Mouse (Mus musculus) hematopoietic multipotent progenitor cell, adult 10-12 weeks (in vitro differentiated cells): ENCODE data around the gene 5730596B20Rik. TPM values are rescaled to one million over a fixed set of nuclear protein-coding genes. Genes with fewer than 3 reads are reported as not detected.

Experiments used
- polyA plus RNA-seq: library from polyadenylated mRNA; stranded (reverse); fragments of >175 nt; gene quantifications from 2 replicates; pipeline ENCODE4 v1.2.3, GENCODE M21; 2012; ENCODE audit warnings: low replicate concordance

5730596B20Rik gene
- not detected in 2 replicates for polyA plus RNA-seq

GRCm38 (mm10) chr6:52177061-52177735 lies at the start of gene 5730596B20Rik:
5730596B20Rik (plus strand) TSS chr6:52177498.

GRCm38 (mm10) chr6:52158276-52159051 lies 18.8 kb upstream of the 5730596B20Rik start, which contains the start of gene Hoxa1:
Hoxa1 (minus strand) TSS chr6:52158317.

GRCm38 (mm10) chr6:52164626-52165440 lies 12.5 kb upstream of the 5730596B20Rik start, which contains the start of gene Hoxa2:
Hoxa2 (minus strand) TSS chr6:52164831.

GRCm38 (mm10) chr6:52190906-52191810 lies 13.9 kb downstream of the 5730596B20Rik start, which contains the start of gene Hoxa4:
Hoxa4 (minus strand) TSS chr6:52191753.

GRCm38 (mm10) chr6:52204050-52204752 lies 26.9 kb downstream of the 5730596B20Rik start, which contains the start of gene Hoxa5:
Hoxa5 (minus strand) TSS chr6:52204587.

GRCm38 (mm10) chr6:52208072-52208867 lies 31.0 kb downstream of the 5730596B20Rik start, which contains the start of gene Hoxa6:
Hoxa6 (minus strand) TSS chr6:52208722.

GRCm38 (mm10) chr6:52213119-52213986 lies 36.1 kb downstream of the 5730596B20Rik start, which contains the start of the genes Hoxa3 and Gm28308:
Hoxa3 (minus strand) TSS chr6:52213336.
Gm28308 (minus strand) TSS chr6:52213339.

GRCm38 (mm10) chr6:52221337-52221992 lies 44.2 kb downstream of the 5730596B20Rik start, which contains the start of gene Hoxa7:
Hoxa7 (minus strand) TSS chr6:52221854.

Other genes starting within 250 kb of the 5730596B20Rik start
- gene Skap2, start 164.9 kb upstream of the 5730596B20Rik start, polyA plus RNA-seq = 5.0 and 6.7 TPM in 2 replicates
- 0.08 TPM in 1 of 2 replicates, not detected in the other for gene Hoxa1, start 19.2 kb upstream of the 5730596B20Rik start, polyA plus RNA-seq
- 0.08 and 0.29 TPM in 2 replicates for gene Hoxa2, start 12.7 kb upstream of the 5730596B20Rik start, polyA plus RNA-seq
- gene Hoxa4, start 14.3 kb downstream of the 5730596B20Rik start, polyA plus RNA-seq = 0.30 and 0.90 TPM in 2 replicates
- 0.49 and 0.99 TPM in 2 replicates for gene Hoxa5, start 27.1 kb downstream of the 5730596B20Rik start, polyA plus RNA-seq
- gene Hoxa6, start 31.2 kb downstream of the 5730596B20Rik start, polyA plus RNA-seq = 0.24 and 1.5 TPM in 2 replicates
- 0.93 and 2.4 TPM in 2 replicates for gene Hoxa3, start 35.8 kb downstream of the 5730596B20Rik start, polyA plus RNA-seq
- gene Gm28308, start 35.8 kb downstream of the 5730596B20Rik start, polyA plus RNA-seq = 0.20 TPM in 1 of 2 replicates, not detected in the other
- gene Hoxa7, start 44.4 kb downstream of the 5730596B20Rik start, polyA plus RNA-seq = 1.9 and 4.9 TPM in 2 replicates
- gene Hoxa9, start 53.6 kb downstream of the 5730596B20Rik start, polyA plus RNA-seq = 0.96 and 1.6 TPM in 2 replicates
- not detected in 2 replicates for gene Hoxa10, start 63.4 kb downstream of the 5730596B20Rik start, polyA plus RNA-seq
- not detected in 2 replicates for gene Hoxa11, start 68.3 kb downstream of the 5730596B20Rik start, polyA plus RNA-seq
- not detected in 2 replicates for gene Hoxa13, start 83.4 kb downstream of the 5730596B20Rik start, polyA plus RNA-seq
- not detected in 2 replicates for gene Evx1, start 136.0 kb downstream of the 5730596B20Rik start, polyA plus RNA-seq